Mouse (Mus musculus) urinary bladder, adult 18-20 months (tissue): ENCODE results near the gene Nfix.

Source experiments
- DNase-seq, 2 experiments: peaks; one replicate each; pipeline ENCODE4 v3.0.0; 2022; ENCODE audit warnings: low spot score in 2 of 2, mixed read lengths in 2 of 2

The Nfix gene

GRCm38 (mm10) chr8:84799999-84800831 lies at the start of gene Nfix:
Gene Nfix, minus strand, starts transcription at chr8:84800344.
- peak; percentile 63 to 65 for DNase-seq

GRCm38 (mm10) chr8:84847684-84848435 lies 47.7 kb upstream of the Nfix start:
- no peak for DNase-seq

- DNase-seq: peak; percentile 94 to 100
These were observed 46.8 kb upstream of the Nfix start, which contains the start of gene Calr for GRCm38 (mm10) chr8:84846722-84847572. Gene Calr, minus strand, starts transcription at chr8:84846934.

DNA sequence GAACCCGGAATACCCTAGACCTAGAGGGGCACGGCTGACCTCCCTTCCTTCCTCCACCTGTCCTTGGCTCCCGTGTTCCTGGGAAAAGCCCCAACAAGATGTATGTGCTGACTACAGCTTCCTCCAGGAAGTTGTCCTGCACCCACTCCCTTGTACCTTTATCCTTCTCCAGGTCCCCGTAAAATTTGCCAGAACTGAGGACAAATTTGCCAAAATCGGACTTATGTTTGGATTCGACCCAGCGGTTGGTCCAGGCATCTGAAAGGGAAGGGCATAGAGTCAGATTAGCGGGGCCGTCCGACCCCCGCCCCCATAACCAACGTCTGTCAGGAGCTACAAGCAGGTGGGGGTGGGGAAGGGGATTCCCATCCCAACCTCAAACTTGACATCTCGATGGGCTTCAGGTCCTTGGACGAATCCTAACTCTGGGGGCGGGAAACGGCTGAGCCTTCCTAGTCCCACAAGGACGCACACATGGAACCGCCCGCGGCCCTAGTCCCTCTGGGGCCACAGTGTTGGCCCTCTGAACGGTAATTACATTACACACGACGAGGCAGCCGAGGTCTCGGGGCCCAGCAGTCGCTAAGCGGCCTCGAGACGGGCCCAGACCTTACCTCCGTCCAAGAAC lies 46.1 kb upstream of the Nfix start:
- no peak for DNase-seq

- no peak for DNase-seq
These were observed 45.4 kb upstream of the Nfix start for GRCm38 (mm10) chr8:84845355-84846093.

GRCm38 (mm10) chr8:84844397-84845070 lies 44.4 kb upstream of the Nfix start:
- DNase-seq: no peak

DNA sequence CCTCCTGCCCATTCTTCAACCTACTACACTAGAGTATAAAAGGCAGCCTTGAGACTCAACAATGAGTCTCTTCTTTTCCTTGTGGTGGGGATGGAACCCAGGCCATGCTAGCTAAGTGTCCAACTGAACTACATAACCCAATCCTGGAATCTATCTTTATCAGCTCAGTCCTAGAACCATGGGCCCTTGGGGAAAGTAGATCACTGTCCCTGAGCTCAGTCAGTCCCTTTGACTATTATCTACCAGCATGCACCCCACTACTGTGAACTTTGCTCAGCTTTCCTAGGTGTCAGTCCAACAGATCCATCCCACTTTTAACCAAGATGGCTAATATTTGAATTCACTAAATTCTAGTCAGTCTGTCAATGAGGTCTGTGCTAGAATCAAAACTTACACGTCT lies 41.4 kb upstream of the Nfix start:
- DNase-seq: no peak

DNA sequence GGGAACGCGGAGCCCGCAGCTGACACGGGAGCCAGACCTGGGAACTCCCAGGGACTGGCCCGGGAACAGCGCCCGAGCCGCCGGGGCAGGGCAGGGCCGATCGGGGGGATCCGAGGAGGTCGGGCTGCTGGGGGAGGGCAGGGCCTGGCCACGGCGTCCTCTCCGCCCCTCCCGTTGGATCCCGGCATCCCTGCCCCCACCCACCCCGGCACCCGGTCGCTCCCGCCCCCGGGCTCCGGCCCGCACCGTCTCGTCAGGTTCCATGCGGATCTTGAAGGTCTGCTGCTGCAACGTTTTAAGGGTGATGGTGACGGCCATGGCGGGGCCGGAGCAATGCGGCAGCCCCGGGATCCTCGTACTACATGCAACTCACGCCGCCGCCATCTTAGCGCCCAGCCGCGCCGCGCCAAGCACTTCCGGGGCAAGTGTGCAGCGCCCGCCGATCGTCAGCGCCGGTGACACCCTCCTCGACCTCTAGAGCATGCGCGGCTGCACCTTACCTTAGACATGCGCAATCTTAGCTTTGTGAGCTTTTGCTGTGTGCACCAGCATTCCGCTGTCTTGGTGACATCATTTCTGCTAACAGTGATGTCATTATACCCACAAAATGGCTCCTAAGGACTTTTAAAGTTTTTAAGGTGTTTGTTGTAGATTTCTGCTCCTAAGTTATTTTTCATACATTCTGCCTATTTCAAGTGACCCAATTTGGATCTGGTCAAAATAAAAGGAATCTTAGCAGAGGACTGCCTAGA lies 40.3 kb upstream of the Nfix start, which contains the start of gene Rad23a:
Rad23a (minus strand) TSS at position 418 of the 752 bp plus-strand sequence.
- DNase-seq: peak; percentile 75 to 84

DNA sequence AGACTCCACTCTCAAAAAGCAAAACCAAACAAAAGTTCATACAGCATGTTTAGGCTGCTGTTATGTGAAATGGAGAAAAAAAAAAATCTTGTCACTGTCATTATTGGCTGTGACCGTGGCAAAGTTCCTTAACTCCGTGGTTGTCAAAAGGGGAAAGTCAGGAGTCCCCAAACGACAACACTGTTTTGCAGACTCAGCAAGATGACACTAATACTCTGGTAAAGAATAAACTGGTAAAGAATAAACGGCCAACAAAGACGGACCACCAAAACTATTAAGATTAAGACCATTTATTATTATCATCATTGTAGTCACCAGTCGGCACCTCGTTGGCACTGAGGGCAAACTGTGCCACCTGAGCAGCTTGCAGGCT lies 39.7 kb upstream of the Nfix start:
- DNase-seq: no peak

- DNase-seq: no peak
These were observed 39.3 kb upstream of the Nfix start for GRCm38 (mm10) chr8:84839411-84839810.

- DNase-seq: no peak
These were observed 38.4 kb upstream of the Nfix start for GRCm38 (mm10) chr8:84838513-84838912.

- no peak for DNase-seq
These were observed 37.8 kb upstream of the Nfix start for GRCm38 (mm10) chr8:84837912-84838470.

DNA sequence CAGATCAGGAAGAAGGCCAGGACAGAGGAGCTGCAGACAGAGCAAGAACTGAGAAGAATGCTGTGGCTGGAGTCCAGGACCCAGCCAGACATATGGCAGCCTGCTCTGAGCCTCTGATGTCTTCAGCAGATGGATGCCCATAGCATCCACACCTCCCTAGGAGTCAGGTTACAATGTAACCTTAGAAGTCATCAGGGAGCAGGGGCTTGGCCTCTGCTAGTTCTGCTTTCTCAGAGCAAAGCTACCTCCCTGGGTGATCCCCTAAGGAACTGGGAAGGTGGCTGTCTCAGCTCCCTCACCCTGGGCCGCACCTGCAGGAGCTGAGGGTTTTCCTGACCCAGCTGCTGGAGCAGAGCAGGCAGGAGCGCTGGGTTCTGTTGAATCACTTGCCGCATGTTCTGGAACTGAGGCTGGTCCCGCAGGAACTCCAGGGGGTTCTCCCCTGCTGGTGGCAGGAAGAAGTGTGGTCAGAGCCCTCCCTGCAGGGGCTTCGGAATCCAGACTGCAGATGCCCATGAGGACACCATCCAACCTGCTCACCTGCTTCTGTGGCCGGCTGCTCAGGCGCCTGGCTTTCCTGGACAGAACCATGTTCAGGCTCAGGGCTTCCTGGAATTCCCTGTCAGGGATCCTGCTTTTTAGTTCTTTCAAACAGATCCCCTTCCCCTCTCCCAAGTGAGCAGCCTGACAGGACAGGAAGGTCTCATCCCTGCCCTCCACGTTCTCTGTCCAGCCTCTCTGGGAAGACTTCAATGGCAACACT lies 37.2 kb upstream of the Nfix start:
- DNase-seq: no peak

- no peak for DNase-seq
These were observed 35.0 kb upstream of the Nfix start for GRCm38 (mm10) chr8:84834866-84835855.

- no peak for DNase-seq
These were observed 34.1 kb upstream of the Nfix start for GRCm38 (mm10) chr8:84834002-84834865.
